Mouse (Mus musculus) stomach, postnatal 0 days (tissue): ENCODE data around the gene 6430628N08Rik. TPM values are rescaled to one million over a fixed set of nuclear protein-coding genes. Genes with fewer than 3 reads are reported as not detected.

Source experiments
- ATAC-seq: fragments of 200-750 bp; cut with Nextera tagmentation; 2 replicates; pipeline ENCODE4 v1.8.0; 2017; ENCODE audit not compliant: low FRiP score, low TSS enrichment
- DNase-seq: peaks from one replicate; pipeline ENCODE4 v3.0.0-alpha.2; 2016; ENCODE audit warnings: low spot score
- H3K27ac ChIP-seq: fragments of 300-500 bp; sonication (generic); replicated peaks from 2 replicates; pipeline ENCODE4 v1.5.1; 2014; ENCODE audit warnings: mild to moderate bottlenecking, control low read depth
- H3K27me3 ChIP-seq: fragments of 300-500 bp; sonication (generic); 2 replicates; pipeline ENCODE4 v1.6.1; 2014; ENCODE audit warnings: low read length; ENCODE audit not compliant: control insufficient read depth, insufficient read depth
- H3K36me3 ChIP-seq: fragments of 300-500 bp; sonication (generic); 2 replicates; pipeline ENCODE4 v1.6.1; 2014; ENCODE audit warnings: low read length, mixed read lengths; ENCODE audit not compliant: control insufficient read depth, insufficient read depth
- H3K4me1 ChIP-seq: fragments of 300-500 bp; sonication (generic); replicated peaks from 2 replicates; pipeline ENCODE4 v1.6.1; 2014; ENCODE audit warnings: antibody characterized with exemption; ENCODE audit not compliant: control insufficient read depth, insufficient read depth
- H3K4me2 ChIP-seq: fragments of 300-500 bp; sonication (generic); replicated peaks from 2 replicates; pipeline ENCODE4 v1.6.1; 2014; ENCODE audit warnings: low read depth, mild to moderate bottlenecking, control low read depth, moderate library complexity
- H3K4me3 ChIP-seq: fragments of 300-500 bp; sonication (generic); 2 replicates; pipeline ENCODE4 v1.5.1; 2014; ENCODE audit warnings: low read depth, low read length, control low read depth
- H3K9ac ChIP-seq: fragments of 300-500 bp; sonication (generic); 2 replicates; pipeline ENCODE4 v1.6.1; 2014; ENCODE audit warnings: mild to moderate bottlenecking, low read length, control low read depth, mixed read lengths
- H3K9me3 ChIP-seq: fragments of 300-500 bp; sonication (generic); 2 replicates; pipeline ENCODE4 v1.6.1; 2016; ENCODE audit warnings: low read length; ENCODE audit not compliant: control insufficient read depth
- CTCF ChIP-seq: IDR thresholded peaks from 2 replicates; pipeline ENCODE4 v1.5.1; 2016; ENCODE audit warnings: antibody characterized with exemption, low read depth, mild to moderate bottlenecking, moderate library complexity
- EP300 ChIP-seq: optimal IDR thresholded peaks from 2 replicates; pipeline ENCODE3; 2016; ENCODE audit warnings: antibody characterized with exemption
- WGBS: fragments of 180-500 bp; shearing (Covaris S2); extraction: QIAGEN DNeasy Blood & Tissue Kit; methylation state at CpG from one replicate; pipeline ENCODE4 v1.1.7; 2014; 5-methylcytosine and 5-hydroxymethylcytosine counted together
- polyA plus RNA-seq: library from polyadenylated mRNA; unstranded; fragments of >200 nt; fragmentation: Nextera tagmentation; extraction: Ambion mirVana; gene quantifications from 2 replicates; pipeline ENCODE4 v1.2.1, GENCODE M21; 2015

6430628N08Rik gene
- polyA plus RNA-seq, 1 experiment from 2014 or later = not detected

DNA sequence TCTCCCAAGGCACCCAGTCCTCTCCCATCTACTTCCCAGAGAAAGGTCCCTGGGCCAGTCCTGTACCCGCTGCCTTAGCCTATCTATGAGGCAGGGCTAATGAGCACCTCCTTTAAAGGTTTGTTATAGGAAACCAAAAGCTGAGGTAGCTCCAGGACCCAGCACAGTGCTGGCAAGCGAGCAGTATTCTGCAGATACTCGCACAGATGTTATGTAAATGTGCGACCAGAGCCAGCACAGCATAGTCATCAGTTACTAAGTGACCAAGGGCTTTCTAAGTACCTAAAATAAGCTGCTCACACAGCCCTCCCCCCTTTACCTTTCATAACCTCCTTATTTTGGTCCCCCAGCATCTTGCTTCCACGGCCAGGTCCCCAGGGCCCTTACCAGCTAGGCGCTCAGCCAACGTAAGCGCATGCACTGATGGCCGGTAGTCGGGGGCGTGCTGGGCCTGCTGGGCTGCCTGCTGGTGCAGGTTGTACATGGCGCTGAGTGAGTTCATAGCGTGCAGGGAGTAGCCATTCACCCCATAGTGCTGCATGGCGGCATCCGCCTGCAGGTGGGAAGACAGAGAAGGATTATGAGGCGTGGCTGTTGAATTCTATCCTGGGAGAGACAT lies 32.9 kb downstream of the 6430628N08Rik start:
- WGBS = 76% methylated on average over 16 of the region's 16 CpGs
- TF ChIP-seq CTCF = no peak
- Histone ChIP-seq H3K27ac (no peak overlapping the region), H3K9me3 (no peaks in the 10 kb centered on the region), H3K4me3 (no peak overlapping the region), H3K4me2 (no peak overlapping the region), H3K9ac (no peak overlapping the region), H3K27me3 (no peaks in the 10 kb centered on the region; the same call in 1 of the 2 replicates), H3K36me3 (no peaks in the 10 kb centered on the region), H3K4me1 (no peaks in the 10 kb centered on the region)
- no peak for ATAC-seq
- no peak for DNase-seq

DNA sequence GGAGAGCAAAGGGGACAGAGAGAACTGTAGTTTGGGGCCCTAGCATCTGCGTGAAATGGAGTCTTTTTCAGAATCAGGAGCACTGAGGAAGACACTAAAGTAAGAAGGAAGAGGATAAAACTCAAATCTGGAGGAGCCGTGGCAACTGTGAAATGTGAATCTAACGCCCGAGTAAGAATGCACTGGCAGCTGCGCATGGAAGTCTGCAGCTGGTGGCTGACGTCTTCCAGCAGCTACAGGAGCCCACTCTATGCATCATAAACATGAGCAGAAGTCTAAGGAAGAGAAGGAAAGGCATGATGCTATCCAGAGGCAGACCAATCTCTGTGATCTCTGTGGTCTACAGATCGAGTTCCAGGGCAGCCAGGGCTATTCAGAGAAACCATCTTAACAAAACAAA lies 37.2 kb downstream of the 6430628N08Rik start:
- Histone ChIP-seq H3K9ac (no peak overlapping the region), H3K4me3 (no peak overlapping the region), H3K27ac (no peak overlapping the region), H3K27me3 (peaks cover 11% of the 10 kb centered on the region), H3K9me3 (no peaks in the 10 kb centered on the region), H3K4me1 (no peaks in the 10 kb centered on the region), H3K4me2 (no peak overlapping the region), H3K36me3 (no peaks in the 10 kb centered on the region)
- no peak for TF ChIP-seq CTCF
- TF ChIP-seq EP300 = no peak
- DNase-seq (no peak), ATAC-seq (no peak)
- WGBS = 49% methylated on average over 7 of the region's 7 CpGs

DNA sequence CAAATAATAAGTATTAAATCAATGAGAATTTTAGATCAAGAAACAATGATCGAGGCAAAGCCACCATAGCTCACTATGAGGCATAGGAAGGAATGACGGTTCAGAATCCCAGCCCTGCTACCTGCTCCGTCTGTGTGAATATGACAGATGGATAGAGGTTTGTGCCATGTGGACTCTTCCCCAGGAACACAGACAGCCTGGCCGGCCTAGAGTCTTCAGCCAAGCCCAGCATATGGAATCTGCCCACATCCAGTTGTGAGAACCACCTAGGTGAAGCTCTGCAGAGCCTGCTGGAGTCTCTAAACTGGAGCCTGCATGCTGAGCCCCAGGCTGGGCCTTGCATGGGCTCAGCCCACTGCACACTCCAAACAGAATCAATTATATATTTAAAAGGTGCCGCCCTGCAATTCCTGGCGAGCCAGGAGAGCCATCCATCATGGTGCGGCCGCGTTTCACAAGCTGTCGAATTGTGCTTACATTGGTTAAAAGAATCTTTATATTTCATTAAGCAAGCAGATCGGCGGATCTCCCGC lies 41.2 kb downstream of the 6430628N08Rik start:
- DNase-seq = no peak
- H3K4me2 ChIP-seq = no peak overlapping the region
- no peak overlapping the region for H3K9ac ChIP-seq
- H3K9me3 ChIP-seq = no peaks in the 10 kb centered on the region
- no peak for ATAC-seq
- H3K27me3 ChIP-seq = peaks cover 28% of the 10 kb centered on the region
- no peak overlapping the region for H3K27ac ChIP-seq
- H3K4me3 ChIP-seq = no peak overlapping the region
- 31% methylated on average over 13 of the region's 13 CpGs for WGBS
- H3K4me1 ChIP-seq = no peaks in the 10 kb centered on the region
- TF ChIP-seq EP300 (no peak), CTCF (no peak)
- no peaks in the 10 kb centered on the region for H3K36me3 ChIP-seq

DNA sequence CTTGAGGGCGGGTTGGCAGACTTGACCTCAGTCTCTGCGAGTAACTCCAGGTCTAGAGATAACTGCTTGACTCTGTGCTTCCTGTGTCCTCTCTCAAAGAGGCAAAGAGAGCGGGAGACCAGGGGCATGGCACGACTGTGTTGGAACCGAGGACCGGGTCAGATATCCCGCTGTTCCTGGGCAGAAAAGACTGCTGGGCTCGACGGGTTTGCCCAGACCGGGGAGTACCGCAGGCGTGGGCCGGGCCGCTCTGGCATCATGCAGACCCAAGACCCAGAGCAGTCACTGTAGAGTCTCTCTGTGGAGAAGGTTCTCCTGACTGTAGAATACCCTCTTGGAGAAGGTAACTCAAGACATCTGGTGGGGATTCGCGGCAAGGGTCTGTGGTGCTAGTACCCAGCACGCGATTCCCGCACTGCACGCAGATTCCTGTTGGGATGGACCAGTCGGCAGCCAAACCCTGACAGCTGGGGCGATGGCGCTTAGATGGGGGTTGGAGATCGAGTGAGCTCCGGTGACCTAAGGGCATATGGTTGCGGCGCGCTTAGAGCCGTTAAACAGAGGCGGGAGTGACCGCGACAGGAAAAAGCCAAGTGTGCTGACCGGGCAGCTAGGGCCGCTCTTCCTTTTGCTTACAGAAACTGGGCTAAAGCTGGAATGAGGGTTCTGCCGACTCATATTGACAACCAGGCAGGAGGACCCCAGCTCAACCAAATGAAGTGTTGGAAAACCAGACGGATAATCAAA lies 45.5 kb downstream of the 6430628N08Rik start:
- no peaks in the 10 kb centered on the region for H3K9me3 ChIP-seq
- no peak overlapping the region for H3K27ac ChIP-seq
- TF ChIP-seq EP300 = no peak
- no peak for TF ChIP-seq CTCF
- peak; percentile 25 for DNase-seq
- no peak overlapping the region for H3K9ac ChIP-seq
- 2% methylated on average over 36 of the region's 36 CpGs for WGBS
- H3K36me3 ChIP-seq = no peaks in the 10 kb centered on the region
- H3K27me3 ChIP-seq = peaks cover 48% of the 10 kb centered on the region
- H3K4me3 ChIP-seq = peak overlapping the region; percentile 10
- no peaks in the 10 kb centered on the region for H3K4me1 ChIP-seq
- no peak for ATAC-seq
- H3K4me2 ChIP-seq = no peak overlapping the region

DNA sequence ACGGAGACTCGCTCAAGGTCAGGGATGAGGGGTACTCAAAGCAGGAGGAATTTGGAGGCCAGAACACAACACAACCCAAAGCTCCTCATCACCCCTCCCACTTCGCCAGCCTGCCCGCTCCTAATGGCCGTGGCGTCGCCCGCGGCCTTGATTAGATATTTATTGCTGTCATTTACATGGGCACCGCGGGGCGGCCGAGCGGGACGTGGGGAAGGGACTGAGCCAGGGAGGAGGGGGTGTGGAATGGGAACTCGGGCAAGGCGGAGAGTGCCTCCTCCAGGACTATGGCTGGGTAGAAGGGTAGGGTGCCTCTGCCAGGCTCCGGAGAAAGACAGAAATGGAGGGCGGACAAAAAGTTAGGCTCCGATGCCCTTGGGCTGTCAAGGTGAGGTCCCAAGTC lies 46.2 kb downstream of the 6430628N08Rik start:
- ATAC-seq = no peak
- Histone ChIP-seq H3K27ac (no peak overlapping the region), H3K4me2 (no peak overlapping the region), H3K9me3 (no peaks in the 10 kb centered on the region), H3K27me3 (peaks cover 50% of the 10 kb centered on the region), H3K4me1 (no peaks in the 10 kb centered on the region), H3K4me3 (peak overlapping the region; percentile 10; the same call in 1 of the 2 replicates), H3K9ac (no peak overlapping the region), H3K36me3 (no peaks in the 10 kb centered on the region)
- DNase-seq = no peak
- no peak for TF ChIP-seq EP300
- TF ChIP-seq CTCF = no peak
- WGBS = 3% methylated on average over 20 of the region's 20 CpGs
